Mouse (Mus musculus): ENCODE results near the gene Anln. TPM values are rescaled to one million over a fixed set of nuclear protein-coding genes. Genes with fewer than 3 reads are reported as not detected.
A peak's percentile ranks its signal among the peaks of the same experiment; 100 is the strongest.
"Not testable (repeated sequence)": the region's sequence is repeated elsewhere in the genome, so short reads cannot be mapped to it uniquely, and the experiment has no call there.

The Anln gene
- polyA plus RNA-seq, 1 experiment from 2014 or later: 57.6 TPM

GRCm38 (mm10) chr9:22408344-22408743, 19.4 kb upstream of the Anln start:
- 15% methylated on average over 4 of the region's 4 CpGs for WGBS
- H3K4me2 ChIP-seq (ENCODE audit: low read depth, low read length); H3K27me3 ChIP-seq (ENCODE audit: control insufficient read depth, insufficient read depth, low read length); H3K9me3 ChIP-seq (replicated peaks; ENCODE audit: control insufficient read depth, low read length); H3K27ac ChIP-seq (ENCODE audit: low read length); H3K4me3 ChIP-seq (replicated peaks; ENCODE audit: low read length); ATAC-seq (ENCODE audit: insufficient read depth, low FRiP score); H3K9ac ChIP-seq (ENCODE audit: low read length); H3K36me3 ChIP-seq (ENCODE audit: control insufficient read depth, insufficient read depth, low read length); H3K4me1 ChIP-seq (ENCODE audit: control insufficient read depth, insufficient read depth, low read length): not testable (repeated sequence)

- H3K4me2 ChIP-seq (ENCODE audit: low read depth, low read length); H3K9ac ChIP-seq (ENCODE audit: low read length); H3K27me3 ChIP-seq (ENCODE audit: control insufficient read depth, insufficient read depth, low read length); H3K4me1 ChIP-seq (ENCODE audit: control insufficient read depth, insufficient read depth, low read length); H3K36me3 ChIP-seq (ENCODE audit: control insufficient read depth, insufficient read depth, low read length); H3K4me3 ChIP-seq (replicated peaks; ENCODE audit: low read length); H3K9me3 ChIP-seq (replicated peaks; ENCODE audit: control insufficient read depth, low read length); ATAC-seq (ENCODE audit: insufficient read depth, low FRiP score); H3K27ac ChIP-seq (ENCODE audit: low read length): not testable (repeated sequence)
- 66% methylated on average over 4 of the region's 4 CpGs for WGBS
These were observed 18.6 kb upstream of the Anln start for GRCm38 (mm10) chr9:22407633-22408032.

- no peak for ATAC-seq (ENCODE audit: insufficient read depth, low FRiP score)
- 63% methylated on average over 3 of the region's 3 CpGs for WGBS
- no peaks in the 10 kb centered on the region for H3K36me3 ChIP-seq (ENCODE audit: control insufficient read depth, insufficient read depth, low read length)
- H3K9ac ChIP-seq (ENCODE audit: low read length): no peak overlapping the region
- H3K27ac ChIP-seq (ENCODE audit: low read length): peak overlapping the region; percentile 43; the same call in 1 of the 2 replicates
- H3K4me3 ChIP-seq (replicated peaks; ENCODE audit: low read length): no peak overlapping the region
- H3K27me3 ChIP-seq (ENCODE audit: control insufficient read depth, insufficient read depth, low read length): no peaks in the 10 kb centered on the region
- H3K9me3 ChIP-seq (replicated peaks; ENCODE audit: control insufficient read depth, low read length): no peaks in the 10 kb centered on the region
- H3K4me2 ChIP-seq (ENCODE audit: low read depth, low read length): no peak overlapping the region
- no peaks in the 10 kb centered on the region for H3K4me1 ChIP-seq (ENCODE audit: control insufficient read depth, insufficient read depth, low read length)
These were observed 16.4 kb upstream of the Anln start for GRCm38 (mm10) chr9:22405414-22405813.

GRCm38 (mm10) chr9:22403501-22403900, 14.5 kb upstream of the Anln start:
- H3K9ac ChIP-seq (ENCODE audit: low read length); H3K27ac ChIP-seq (ENCODE audit: low read length); H3K4me2 ChIP-seq (ENCODE audit: low read depth, low read length); H3K36me3 ChIP-seq (ENCODE audit: control insufficient read depth, insufficient read depth, low read length); H3K4me3 ChIP-seq (replicated peaks; ENCODE audit: low read length); H3K27me3 ChIP-seq (ENCODE audit: control insufficient read depth, insufficient read depth, low read length); ATAC-seq (ENCODE audit: insufficient read depth, low FRiP score); H3K9me3 ChIP-seq (replicated peaks; ENCODE audit: control insufficient read depth, low read length); H3K4me1 ChIP-seq (ENCODE audit: control insufficient read depth, insufficient read depth, low read length): not testable (repeated sequence)
- 71% methylated on average over 2 of the region's 2 CpGs for WGBS

- ATAC-seq (ENCODE audit: insufficient read depth, low FRiP score): no peak
- WGBS: 49% methylated on average over 3 of the region's 3 CpGs
- H3K4me1 ChIP-seq (ENCODE audit: control insufficient read depth, insufficient read depth, low read length): no peaks in the 10 kb centered on the region
- no peak overlapping the region for H3K4me2 ChIP-seq (ENCODE audit: low read depth, low read length)
- H3K4me3 ChIP-seq (replicated peaks; ENCODE audit: low read length): no peak overlapping the region
- H3K27ac ChIP-seq (ENCODE audit: low read length): no peak overlapping the region
- H3K9ac ChIP-seq (ENCODE audit: low read length): no peak overlapping the region
- no peaks in the 10 kb centered on the region for H3K9me3 ChIP-seq (replicated peaks; ENCODE audit: control insufficient read depth, low read length)
- no peaks in the 10 kb centered on the region for H3K36me3 ChIP-seq (ENCODE audit: control insufficient read depth, insufficient read depth, low read length)
- no peaks in the 10 kb centered on the region for H3K27me3 ChIP-seq (ENCODE audit: control insufficient read depth, insufficient read depth, low read length)
These were observed 14.0 kb upstream of the Anln start for GRCm38 (mm10) chr9:22402976-22403375.

DNA sequence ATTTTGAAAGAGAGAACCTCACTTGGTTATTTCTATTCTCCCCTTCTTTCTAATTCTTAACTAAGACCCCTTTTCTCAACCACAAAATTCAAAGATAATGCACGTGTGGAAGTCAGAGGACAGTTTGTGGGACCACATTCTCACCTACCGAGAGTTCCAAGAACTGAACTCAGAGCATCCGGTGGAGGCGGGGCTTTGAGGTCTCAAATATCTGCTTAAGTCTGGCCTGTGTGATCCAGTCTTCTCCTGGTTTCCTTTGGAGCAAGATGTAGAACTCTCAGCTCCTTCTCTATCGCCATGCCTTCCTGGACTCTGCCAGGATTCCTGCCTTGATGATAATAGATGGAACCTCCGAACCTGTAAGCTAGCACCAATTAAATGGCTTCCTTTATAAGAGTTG, 13.0 kb upstream of the Anln start:
- no peak for ATAC-seq (ENCODE audit: insufficient read depth, low FRiP score)
- no peaks in the 10 kb centered on the region for H3K4me1 ChIP-seq (ENCODE audit: control insufficient read depth, insufficient read depth, low read length)
- H3K4me2 ChIP-seq (ENCODE audit: low read depth, low read length): no peak overlapping the region
- no peaks in the 10 kb centered on the region for H3K27me3 ChIP-seq (ENCODE audit: control insufficient read depth, insufficient read depth, low read length)
- 83% methylated on average over 6 of the region's 6 CpGs for WGBS
- no peaks in the 10 kb centered on the region for H3K36me3 ChIP-seq (ENCODE audit: control insufficient read depth, insufficient read depth, low read length)
- H3K9me3 ChIP-seq (replicated peaks; ENCODE audit: control insufficient read depth, low read length): no peaks in the 10 kb centered on the region
- H3K27ac ChIP-seq (ENCODE audit: low read length): no peak overlapping the region
- no peak overlapping the region for H3K9ac ChIP-seq (ENCODE audit: low read length)
- no peak overlapping the region for H3K4me3 ChIP-seq (replicated peaks; ENCODE audit: low read length)

DNA sequence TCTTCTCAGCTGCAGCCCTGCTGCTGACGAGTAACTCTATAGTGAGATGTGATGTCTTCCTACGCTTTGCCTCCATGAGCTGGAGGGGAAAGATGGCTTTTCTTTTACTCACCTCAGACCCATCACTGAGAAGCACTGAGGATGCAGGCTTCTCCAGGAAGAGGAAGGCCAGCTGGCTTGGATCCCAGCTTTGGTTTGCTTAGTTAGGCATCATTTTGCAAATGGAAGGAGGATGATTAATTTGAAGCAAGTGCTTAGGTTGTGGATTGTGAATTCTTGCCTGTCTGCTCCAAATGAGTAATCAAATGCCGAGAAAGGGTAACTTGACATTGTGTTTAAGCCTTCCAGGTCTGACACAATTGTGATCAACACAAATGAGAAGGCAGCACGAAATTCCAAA, 10.0 kb upstream of the Anln start:
- H3K4me2 ChIP-seq (ENCODE audit: low read depth, low read length): no peak overlapping the region
- H3K27me3 ChIP-seq (ENCODE audit: control insufficient read depth, insufficient read depth, low read length): no peaks in the 10 kb centered on the region
- H3K27ac ChIP-seq (ENCODE audit: low read length): no peak overlapping the region
- H3K36me3 ChIP-seq (ENCODE audit: control insufficient read depth, insufficient read depth, low read length): no peaks in the 10 kb centered on the region
- H3K9me3 ChIP-seq (replicated peaks; ENCODE audit: control insufficient read depth, low read length): no peaks in the 10 kb centered on the region
- ATAC-seq (ENCODE audit: insufficient read depth, low FRiP score): no peak
- no peaks in the 10 kb centered on the region for H3K4me1 ChIP-seq (ENCODE audit: control insufficient read depth, insufficient read depth, low read length)
- WGBS: 41% methylated on average over 4 of the region's 4 CpGs
- H3K9ac ChIP-seq (ENCODE audit: low read length): no peak overlapping the region
- no peak overlapping the region for H3K4me3 ChIP-seq (replicated peaks; ENCODE audit: low read length)

GRCm38 (mm10) chr9:22394725-22395124, 5.7 kb upstream of the Anln start:
- Histone ChIP-seq H3K27me3 (ENCODE audit: control insufficient read depth, insufficient read depth, low read length) (no peaks in the 10 kb centered on the region), H3K36me3 (ENCODE audit: control insufficient read depth, insufficient read depth, low read length) (no peaks in the 10 kb centered on the region), H3K4me2 (ENCODE audit: low read depth, low read length) (no peak overlapping the region), H3K4me3 (replicated peaks; ENCODE audit: low read length) (no peak overlapping the region), H3K4me1 (ENCODE audit: control insufficient read depth, insufficient read depth, low read length) (0 out of 2 replicates have a peak, but pooled peaks cover 3% of the 10 kb centered on the region), H3K9me3 (replicated peaks; ENCODE audit: control insufficient read depth, low read length) (no peaks in the 10 kb centered on the region), H3K27ac (ENCODE audit: low read length) (no peak overlapping the region), H3K9ac (ENCODE audit: low read length) (no peak overlapping the region)
- no peak for ATAC-seq (ENCODE audit: insufficient read depth, low FRiP score)
- 73% methylated on average over 2 of the region's 2 CpGs for WGBS

DNA sequence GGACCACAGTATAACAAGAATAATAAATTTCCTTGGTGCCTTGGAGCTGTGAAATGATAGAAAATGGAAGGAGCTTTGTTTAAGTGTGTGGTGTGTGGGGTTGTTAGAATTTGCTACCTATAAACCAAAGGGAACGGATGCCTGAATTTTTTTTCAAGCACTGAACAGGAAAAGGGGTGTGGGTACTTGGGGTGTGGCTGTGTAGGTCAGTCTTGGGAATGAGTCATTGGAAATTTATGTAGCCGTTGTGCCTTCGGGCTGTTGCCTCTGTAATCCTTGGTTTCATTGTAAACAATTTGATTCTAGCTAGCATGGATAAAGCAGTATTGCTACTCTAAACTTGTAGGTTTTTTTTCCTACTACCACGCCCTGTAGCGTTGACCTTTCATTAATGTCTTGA, 1.4 kb upstream of the Anln start:
- no peaks in the 10 kb centered on the region for H3K36me3 ChIP-seq (ENCODE audit: control insufficient read depth, insufficient read depth, low read length)
- H3K4me3 ChIP-seq (replicated peaks; ENCODE audit: low read length): no peak overlapping the region
- H3K4me1 ChIP-seq (ENCODE audit: control insufficient read depth, insufficient read depth, low read length): peaks cover 9% of the 10 kb centered on the region; the same call in 1 of the 2 replicates
- WGBS: 69% methylated on average over 5 of the region's 5 CpGs
- H3K9ac ChIP-seq (ENCODE audit: low read length): no peak overlapping the region
- H3K9me3 ChIP-seq (replicated peaks; ENCODE audit: control insufficient read depth, low read length): no peaks in the 10 kb centered on the region
- no peak overlapping the region; the same call in 1 of the 2 replicates for H3K27ac ChIP-seq (ENCODE audit: low read length)
- no peak overlapping the region for H3K4me2 ChIP-seq (ENCODE audit: low read depth, low read length)
- ATAC-seq (ENCODE audit: insufficient read depth, low FRiP score): no peak
- no peaks in the 10 kb centered on the region for H3K27me3 ChIP-seq (ENCODE audit: control insufficient read depth, insufficient read depth, low read length)

- Histone ChIP-seq H3K27me3 (ENCODE audit: control insufficient read depth, insufficient read depth, low read length) (no peaks in the 10 kb centered on the region), H3K4me3 (replicated peaks; ENCODE audit: low read length) (peak overlapping the region; percentile 96), H3K4me2 (ENCODE audit: low read depth, low read length) (peak overlapping the region; percentile 69), H3K4me1 (ENCODE audit: control insufficient read depth, insufficient read depth, low read length) (peaks cover 9% of the 10 kb centered on the region; the same call in 1 of the 2 replicates), H3K9ac (ENCODE audit: low read length) (peak overlapping the region; percentile 83), H3K36me3 (ENCODE audit: control insufficient read depth, insufficient read depth, low read length) (no peaks in the 10 kb centered on the region), H3K9me3 (replicated peaks; ENCODE audit: control insufficient read depth, low read length) (no peaks in the 10 kb centered on the region), H3K27ac (ENCODE audit: low read length) (peak overlapping the region; percentile 88)
- WGBS: 49% methylated on average over 6 of the region's 6 CpGs
- no peak for ATAC-seq (ENCODE audit: insufficient read depth, low FRiP score)
These were observed 803 bp upstream of the Anln start for GRCm38 (mm10) chr9:22389736-22390245.

All from stomach, embryonic 16.5 days (tissue).